Mouse (Mus musculus): ENCODE results near the gene Klhl3. TPM values are rescaled to one million over a fixed set of nuclear protein-coding genes. Genes with fewer than 3 reads are reported as not detected.
A peak's percentile ranks its signal among the peaks of the same experiment; 100 is the strongest.

Klhl3 gene
- 1.7 and 1.8 TPM in 2 replicates for polyA plus RNA-seq (2016; fragmentation: Nextera tagmentation; extraction: Ambion mirVana)

GRCm38 (mm10) chr13:58113061-58113900 lies at the start of gene Klhl3:
TSS of gene Klhl3 (minus strand) at chr13:58113592.
- Histone ChIP-seq H3K4me1 (peaks cover 22% of the 10 kb centered on the region), H3K9me3 (no peaks in the 10 kb centered on the region), H3K27me3 (replicated peaks; ENCODE audit: low read depth, poor library complexity, severe bottlenecking) (peaks cover 14% of the 10 kb centered on the region), H3K4me3 (peak within 1 kb of the TSS; percentile 69), H3K27ac (replicated peaks) (peak within 1 kb of the TSS; percentile 85), H3K36me3 (replicated peaks) (no peaks in the 10 kb centered on the region)
- DNase-seq (ENCODE audit: low spot score): peak; percentile 76
- WGBS: 2% methylated on average over 35 of the region's 35 CpGs

DNA sequence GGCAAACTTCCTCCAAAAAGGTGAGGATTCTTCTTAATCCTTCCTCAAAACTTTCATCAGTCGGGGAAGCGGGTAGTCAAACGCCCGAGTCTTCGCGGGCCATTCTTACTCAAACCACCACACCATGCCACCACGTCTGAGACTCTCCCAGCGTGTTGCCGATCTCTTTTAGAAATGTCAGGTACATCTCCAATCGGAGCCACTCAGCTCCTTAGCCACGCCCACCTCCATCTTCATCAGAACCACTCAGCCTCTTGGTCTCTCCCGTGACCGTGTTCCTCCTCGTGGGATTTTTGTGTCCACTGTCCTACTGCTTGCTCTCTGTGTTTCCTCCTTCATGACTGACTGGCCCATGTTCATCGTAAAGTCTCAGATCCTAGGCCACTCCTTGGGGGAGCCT lies 47.4 kb upstream of the Klhl3 start:
- H3K36me3 ChIP-seq (replicated peaks): peaks cover 49% of the 10 kb centered on the region
- WGBS: 97% methylated on average over 15 of the region's 15 CpGs
- no peaks in the 10 kb centered on the region for H3K27me3 ChIP-seq (replicated peaks; ENCODE audit: low read depth, poor library complexity, severe bottlenecking)
- H3K4me3 ChIP-seq: no peak overlapping the region
- DNase-seq (ENCODE audit: low spot score): no peak
- H3K27ac ChIP-seq (replicated peaks): no peak overlapping the region
- peaks cover 18% of the 10 kb centered on the region for H3K4me1 ChIP-seq
- H3K9me3 ChIP-seq: peaks cover 2% of the 10 kb centered on the region; the same call in 1 of the 2 replicates

GRCm38 (mm10) chr13:58158099-58158912 lies 44.9 kb upstream of the Klhl3 start:
- H3K27me3 ChIP-seq (replicated peaks; ENCODE audit: low read depth, poor library complexity, severe bottlenecking): no peaks in the 10 kb centered on the region
- peaks cover 36% of the 10 kb centered on the region for H3K36me3 ChIP-seq (replicated peaks)
- peak; percentile 90 for DNase-seq (ENCODE audit: low spot score)
- H3K9me3 ChIP-seq: peaks cover 2% of the 10 kb centered on the region; the same call in 1 of the 2 replicates
- H3K27ac ChIP-seq (replicated peaks): peak overlapping the region; percentile 83
- WGBS: 13% methylated on average over 16 of the region's 16 CpGs
- peaks cover 18% of the 10 kb centered on the region for H3K4me1 ChIP-seq
- peak overlapping the region; percentile 88 for H3K4me3 ChIP-seq

GRCm38 (mm10) chr13:58157447-58158098 lies 44.2 kb upstream of the Klhl3 start, which contains the start of gene Idnk:
TSS of gene Idnk (plus strand) at chr13:58157649.
- no peaks in the 10 kb centered on the region for H3K27me3 ChIP-seq (replicated peaks; ENCODE audit: low read depth, poor library complexity, severe bottlenecking)
- H3K36me3 ChIP-seq (replicated peaks): peaks cover 30% of the 10 kb centered on the region
- H3K27ac ChIP-seq (replicated peaks): peak within 1 kb of the TSS; percentile 83
- H3K4me3 ChIP-seq: peak within 1 kb of the TSS; percentile 88
- peaks cover 2% of the 10 kb centered on the region; the same call in 1 of the 2 replicates for H3K9me3 ChIP-seq
- WGBS: under 1% methylated on average over 30 of the region's 30 CpGs
- DNase-seq (ENCODE audit: low spot score): peak; percentile 91
- H3K4me1 ChIP-seq: peaks cover 18% of the 10 kb centered on the region

- peaks cover 2% of the 10 kb centered on the region; the same call in 1 of the 2 replicates for H3K9me3 ChIP-seq
- DNase-seq (ENCODE audit: low spot score): no peak
- 31% methylated on average over 8 of the region's 8 CpGs for WGBS
- H3K4me3 ChIP-seq: peak overlapping the region; percentile 88
- H3K36me3 ChIP-seq (replicated peaks): peaks cover 26% of the 10 kb centered on the region
- peaks cover 18% of the 10 kb centered on the region for H3K4me1 ChIP-seq
- no peaks in the 10 kb centered on the region for H3K27me3 ChIP-seq (replicated peaks; ENCODE audit: low read depth, poor library complexity, severe bottlenecking)
- peak overlapping the region; percentile 83 for H3K27ac ChIP-seq (replicated peaks)
Observed at GRCm38 (mm10) chr13:58157036-58157435, 43.6 kb upstream of the Klhl3 start.

GRCm38 (mm10) chr13:58156031-58156430 lies 42.6 kb upstream of the Klhl3 start:
- WGBS: 81% methylated on average over 2 of the region's 2 CpGs
- Histone ChIP-seq H3K27ac (replicated peaks) (no peak overlapping the region), H3K27me3 (replicated peaks; ENCODE audit: low read depth, poor library complexity, severe bottlenecking) (no peaks in the 10 kb centered on the region), H3K9me3 (no peaks in the 10 kb centered on the region), H3K4me1 (peaks cover 18% of the 10 kb centered on the region), H3K36me3 (replicated peaks) (peaks cover 16% of the 10 kb centered on the region), H3K4me3 (no peak overlapping the region)
- DNase-seq (ENCODE audit: low spot score): no peak

DNA sequence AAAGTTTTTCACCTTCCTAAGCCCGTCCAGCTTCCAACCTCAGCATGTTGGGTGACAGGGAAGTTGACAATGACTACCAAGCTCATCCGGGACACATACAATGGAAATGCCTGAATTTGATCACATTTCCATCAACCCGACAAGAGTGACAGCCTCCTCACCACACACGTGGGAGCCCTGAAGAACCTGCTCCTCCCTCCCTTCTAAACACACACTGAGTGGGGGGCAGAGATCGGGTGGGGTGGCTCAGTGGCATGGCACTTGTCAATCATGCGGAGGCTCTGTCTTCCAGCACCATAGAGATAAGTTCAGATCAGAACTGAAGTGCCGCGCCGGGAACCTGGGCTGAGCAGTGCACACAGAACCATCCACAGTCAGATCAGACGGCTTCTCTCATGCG lies 37.0 kb upstream of the Klhl3 start:
- Histone ChIP-seq H3K9me3 (peaks cover 4% of the 10 kb centered on the region; the same call in 1 of the 2 replicates), H3K4me1 (peaks cover 12% of the 10 kb centered on the region), H3K27me3 (replicated peaks; ENCODE audit: low read depth, poor library complexity, severe bottlenecking) (no peaks in the 10 kb centered on the region), H3K27ac (replicated peaks) (no peak overlapping the region), H3K4me3 (no peak overlapping the region), H3K36me3 (replicated peaks) (no peaks in the 10 kb centered on the region)
- no peak for DNase-seq (ENCODE audit: low spot score)
- 85% methylated on average over 11 of the region's 11 CpGs for WGBS

- no peak overlapping the region for H3K4me3 ChIP-seq
- no peaks in the 10 kb centered on the region for H3K36me3 ChIP-seq (replicated peaks)
- 87% methylated on average over 3 of the region's 3 CpGs for WGBS
- H3K4me1 ChIP-seq: peaks cover 12% of the 10 kb centered on the region
- DNase-seq (ENCODE audit: low spot score): no peak
- no peaks in the 10 kb centered on the region for H3K27me3 ChIP-seq (replicated peaks; ENCODE audit: low read depth, poor library complexity, severe bottlenecking)
- peaks cover 4% of the 10 kb centered on the region; the same call in 1 of the 2 replicates for H3K9me3 ChIP-seq
- no peak overlapping the region for H3K27ac ChIP-seq (replicated peaks)
Observed at GRCm38 (mm10) chr13:58149629-58150028, 36.2 kb upstream of the Klhl3 start.

GRCm38 (mm10) chr13:58149033-58149558 lies 35.7 kb upstream of the Klhl3 start:
- H3K27me3 ChIP-seq (replicated peaks; ENCODE audit: low read depth, poor library complexity, severe bottlenecking): no peaks in the 10 kb centered on the region
- peak; percentile 44 for DNase-seq (ENCODE audit: low spot score)
- WGBS: 48% methylated on average over 5 of the region's 5 CpGs
- H3K9me3 ChIP-seq: peaks cover 4% of the 10 kb centered on the region; the same call in 1 of the 2 replicates
- H3K27ac ChIP-seq (replicated peaks): no peak overlapping the region
- no peaks in the 10 kb centered on the region for H3K36me3 ChIP-seq (replicated peaks)
- peak overlapping the region; percentile 57 for H3K4me3 ChIP-seq
- peaks cover 12% of the 10 kb centered on the region for H3K4me1 ChIP-seq

DNA sequence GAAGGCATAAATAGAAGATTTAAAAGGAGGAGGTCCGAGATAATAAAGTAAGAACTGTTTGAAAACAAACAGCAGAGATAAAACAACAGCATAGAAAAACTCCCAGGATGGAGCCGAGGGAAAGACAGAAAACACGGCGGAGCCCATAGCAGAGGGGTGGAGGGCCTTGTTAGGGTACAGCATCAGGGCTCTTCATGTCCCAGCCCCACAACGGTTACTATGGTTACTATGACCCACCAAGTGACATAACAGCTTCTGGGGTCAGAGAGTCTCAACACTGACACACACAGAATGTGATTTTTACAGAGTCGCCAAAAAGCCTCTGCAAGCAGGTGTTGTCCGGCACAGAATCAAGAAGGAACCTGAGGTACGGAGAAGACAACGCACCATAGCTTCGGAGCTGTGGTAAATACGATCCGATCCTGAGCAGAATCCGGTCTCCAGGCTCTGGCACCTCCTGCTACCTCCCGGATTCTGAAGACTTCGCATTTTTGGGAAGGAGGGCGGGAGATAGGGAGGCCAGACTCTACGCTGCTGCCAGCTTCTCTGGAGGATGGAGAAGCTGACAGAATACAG lies 35.0 kb upstream of the Klhl3 start:
- peak; percentile 85 for DNase-seq (ENCODE audit: low spot score)
- H3K27me3 ChIP-seq (replicated peaks; ENCODE audit: low read depth, poor library complexity, severe bottlenecking): no peaks in the 10 kb centered on the region
- peak overlapping the region; percentile 57 for H3K4me3 ChIP-seq
- WGBS: under 1% methylated on average over 17 of the region's 17 CpGs
- H3K9me3 ChIP-seq: peaks cover 4% of the 10 kb centered on the region; the same call in 1 of the 2 replicates
- H3K36me3 ChIP-seq (replicated peaks): no peaks in the 10 kb centered on the region
- peak overlapping the region; percentile 10 for H3K27ac ChIP-seq (replicated peaks)
- H3K4me1 ChIP-seq: peaks cover 12% of the 10 kb centered on the region

DNA sequence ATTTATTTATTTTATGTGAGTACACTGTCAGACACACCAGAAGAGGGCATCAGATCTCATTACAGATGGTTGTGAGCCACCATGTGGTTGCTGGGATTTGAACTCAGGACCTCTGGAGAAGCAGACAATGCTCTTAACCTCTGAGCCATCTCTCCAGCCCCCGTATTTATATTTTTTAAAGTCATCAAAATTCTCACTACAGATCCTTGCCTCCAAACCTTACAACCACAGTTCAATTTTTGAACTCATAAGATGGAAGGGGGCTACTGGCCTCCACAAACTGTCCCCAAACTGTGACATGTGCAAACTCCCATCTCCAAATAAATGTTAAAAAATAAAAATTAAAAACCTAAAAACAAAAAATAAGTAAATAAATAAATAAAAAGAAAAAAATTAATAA lies 34.4 kb upstream of the Klhl3 start:
- no peak overlapping the region for H3K4me3 ChIP-seq
- no peaks in the 10 kb centered on the region for H3K36me3 ChIP-seq (replicated peaks)
- H3K27me3 ChIP-seq (replicated peaks; ENCODE audit: low read depth, poor library complexity, severe bottlenecking): no peaks in the 10 kb centered on the region
- WGBS: 82% methylated on average over 1 of the region's 1 CpGs
- H3K27ac ChIP-seq (replicated peaks): no peak overlapping the region
- DNase-seq (ENCODE audit: low spot score): no peak
- H3K9me3 ChIP-seq: peaks cover 4% of the 10 kb centered on the region; the same call in 1 of the 2 replicates
- H3K4me1 ChIP-seq: peaks cover 12% of the 10 kb centered on the region

Measured in embryonic facial prominence, embryonic 10.5 days (tissue).